Mouse (Mus musculus): ENCODE results near the gene Ccdc170. TPM values are rescaled to one million over a fixed set of nuclear protein-coding genes. Genes with fewer than 3 reads are reported as not detected.

Gene Ccdc170
- polyA plus RNA-seq, 1 experiment from 2014 or later = 0.27 TPM

DNA sequence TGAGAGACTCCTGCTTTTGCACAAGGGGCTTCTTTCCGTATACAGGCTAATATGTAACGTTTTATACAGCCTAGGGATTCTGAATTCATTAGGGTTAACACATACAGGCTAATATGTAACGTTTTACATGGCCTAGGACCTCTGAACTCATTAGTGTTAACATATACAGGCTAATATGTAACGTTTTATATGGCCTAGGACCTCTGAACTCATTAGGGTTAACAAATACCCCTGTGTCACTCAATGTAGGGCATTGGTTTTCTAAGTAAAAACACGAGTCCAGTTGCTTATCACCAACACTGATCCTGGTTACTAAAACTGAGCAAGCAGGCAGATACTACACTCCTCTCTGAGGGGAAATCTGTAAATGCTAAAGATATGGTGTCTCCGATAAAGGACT lies 49.6 kb downstream of the Ccdc170 start:
- Histone ChIP-seq H3K4me3 (ENCODE audit: low read depth, low read length) (no peak overlapping the region), H3K36me3 (ENCODE audit: control insufficient read depth, insufficient read depth, low read length) (no peaks in the 10 kb centered on the region), H3K9me3 (ENCODE audit: control insufficient read depth, low read length) (no peaks in the 10 kb centered on the region), H3K4me2 (ENCODE audit: low read depth, low read length) (no peak overlapping the region), H3K27ac (ENCODE audit: low read depth, low read length) (no peak overlapping the region), H3K9ac (replicated peaks; ENCODE audit: low read depth, low read length) (no peak overlapping the region), H3K27me3 (ENCODE audit: control insufficient read depth, insufficient read depth, low read length) (no peaks in the 10 kb centered on the region), H3K4me1 (ENCODE audit: control insufficient read depth, insufficient read depth, low read length) (no peaks in the 10 kb centered on the region)
- no peak for ATAC-seq (ENCODE audit: low read depth)
- 78% methylated on average over 6 of the region's 6 CpGs for WGBS

- Histone ChIP-seq H3K27me3 (ENCODE audit: control insufficient read depth, insufficient read depth, low read length) (no peaks in the 10 kb centered on the region), H3K4me1 (ENCODE audit: control insufficient read depth, insufficient read depth, low read length) (no peaks in the 10 kb centered on the region), H3K4me2 (ENCODE audit: low read depth, low read length) (no peak overlapping the region), H3K36me3 (ENCODE audit: control insufficient read depth, insufficient read depth, low read length) (no peaks in the 10 kb centered on the region), H3K27ac (ENCODE audit: low read depth, low read length) (no peak overlapping the region), H3K4me3 (ENCODE audit: low read depth, low read length) (no peak overlapping the region), H3K9ac (replicated peaks; ENCODE audit: low read depth, low read length) (no peak overlapping the region), H3K9me3 (ENCODE audit: control insufficient read depth, low read length) (no peaks in the 10 kb centered on the region)
- ATAC-seq (ENCODE audit: low read depth) = no peak
- 70% methylated on average over 6 of the region's 6 CpGs for WGBS
Measured at GRCm38 (mm10) chr10:4532731-4533130, 50.4 kb downstream of the Ccdc170 start.

DNA sequence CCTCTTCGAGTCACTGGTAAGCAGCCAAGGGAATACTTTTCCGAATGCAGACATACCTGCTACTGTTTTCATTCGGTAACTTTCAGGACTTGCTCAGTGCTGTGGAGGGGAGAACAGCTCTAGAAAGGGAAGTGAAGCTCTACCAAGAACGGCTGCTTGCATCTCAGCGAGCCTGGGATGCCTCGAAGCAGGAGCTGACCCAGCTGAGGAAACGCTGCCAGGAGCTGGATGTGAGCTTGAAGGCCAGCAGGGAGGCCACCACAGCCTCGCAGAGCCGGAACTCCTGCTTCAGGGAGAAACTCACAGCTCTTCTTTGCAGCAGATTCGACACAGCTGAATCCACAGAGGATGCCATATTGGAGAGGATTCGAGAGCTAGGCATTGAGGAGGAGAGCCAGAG lies 51.6 kb downstream of the Ccdc170 start:
- Histone ChIP-seq H3K9ac (replicated peaks; ENCODE audit: low read depth, low read length) (no peak overlapping the region), H3K27me3 (ENCODE audit: control insufficient read depth, insufficient read depth, low read length) (no peaks in the 10 kb centered on the region), H3K36me3 (ENCODE audit: control insufficient read depth, insufficient read depth, low read length) (no peaks in the 10 kb centered on the region), H3K27ac (ENCODE audit: low read depth, low read length) (no peak overlapping the region), H3K4me1 (ENCODE audit: control insufficient read depth, insufficient read depth, low read length) (no peaks in the 10 kb centered on the region), H3K9me3 (ENCODE audit: control insufficient read depth, low read length) (no peaks in the 10 kb centered on the region), H3K4me3 (ENCODE audit: low read depth, low read length) (no peak overlapping the region), H3K4me2 (ENCODE audit: low read depth, low read length) (no peak overlapping the region)
- no peak for ATAC-seq (ENCODE audit: low read depth)
- WGBS = 85% methylated on average over 11 of the region's 11 CpGs

GRCm38 (mm10) chr10:4545550-4545949 lies 63.2 kb downstream of the Ccdc170 start:
- no peaks in the 10 kb centered on the region for H3K27me3 ChIP-seq (ENCODE audit: control insufficient read depth, insufficient read depth, low read length)
- H3K9ac ChIP-seq (replicated peaks; ENCODE audit: low read depth, low read length) = no peak overlapping the region
- 96% methylated on average over 2 of the region's 2 CpGs for WGBS
- no peak overlapping the region for H3K4me3 ChIP-seq (ENCODE audit: low read depth, low read length)
- no peak for ATAC-seq (ENCODE audit: low read depth)
- no peak overlapping the region for H3K27ac ChIP-seq (ENCODE audit: low read depth, low read length)
- H3K4me2 ChIP-seq (ENCODE audit: low read depth, low read length) = no peak overlapping the region
- H3K36me3 ChIP-seq (ENCODE audit: control insufficient read depth, insufficient read depth, low read length) = no peaks in the 10 kb centered on the region
- no peaks in the 10 kb centered on the region for H3K9me3 ChIP-seq (ENCODE audit: control insufficient read depth, low read length)
- H3K4me1 ChIP-seq (ENCODE audit: control insufficient read depth, insufficient read depth, low read length) = no peaks in the 10 kb centered on the region

DNA sequence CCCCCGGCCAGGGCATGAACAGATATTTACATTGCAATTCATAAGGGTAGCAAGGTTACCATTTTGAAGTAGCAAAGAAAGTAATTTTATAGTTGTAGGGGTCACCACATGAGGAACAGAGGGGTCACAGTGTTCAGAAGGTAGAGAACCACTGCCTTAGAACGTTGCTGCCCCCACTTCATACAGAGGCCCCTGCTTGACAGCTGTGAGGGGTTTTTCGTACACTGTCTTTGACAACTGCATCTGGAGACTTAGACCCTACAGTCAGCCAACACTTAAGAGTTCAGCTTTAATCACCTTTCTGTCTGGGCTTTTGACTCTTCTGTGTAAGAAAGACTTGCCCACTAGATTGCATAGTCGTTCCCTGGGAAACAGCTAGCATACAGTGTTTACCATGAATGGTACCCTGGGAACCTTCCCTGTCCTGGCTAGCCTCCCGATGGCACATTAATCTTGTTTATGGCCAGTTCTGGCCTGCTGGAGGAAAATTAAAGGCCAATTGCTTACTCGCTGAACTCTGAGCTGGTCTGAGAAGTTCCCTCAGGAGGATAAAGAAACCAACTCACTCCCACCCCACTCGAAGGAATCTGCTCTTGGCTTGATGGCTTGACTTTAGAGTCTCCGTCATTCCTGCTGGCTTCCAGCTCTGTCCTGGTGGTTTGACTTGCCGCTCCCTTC lies 71.3 kb downstream of the Ccdc170 start:
- Histone ChIP-seq H3K4me2 (ENCODE audit: low read depth, low read length) (no peak overlapping the region), H3K4me3 (ENCODE audit: low read depth, low read length) (no peak overlapping the region), H3K27me3 (ENCODE audit: control insufficient read depth, insufficient read depth, low read length) (no peaks in the 10 kb centered on the region), H3K9me3 (ENCODE audit: control insufficient read depth, low read length) (no peaks in the 10 kb centered on the region), H3K36me3 (ENCODE audit: control insufficient read depth, insufficient read depth, low read length) (no peaks in the 10 kb centered on the region), H3K4me1 (ENCODE audit: control insufficient read depth, insufficient read depth, low read length) (0 out of 2 replicates have a peak, but pooled peaks cover 4% of the 10 kb centered on the region), H3K9ac (replicated peaks; ENCODE audit: low read depth, low read length) (no peak overlapping the region), H3K27ac (ENCODE audit: low read depth, low read length) (no peak overlapping the region)
- ATAC-seq (ENCODE audit: low read depth) = peak; percentile 94
- 24% methylated on average over 9 of the region's 9 CpGs for WGBS

DNA sequence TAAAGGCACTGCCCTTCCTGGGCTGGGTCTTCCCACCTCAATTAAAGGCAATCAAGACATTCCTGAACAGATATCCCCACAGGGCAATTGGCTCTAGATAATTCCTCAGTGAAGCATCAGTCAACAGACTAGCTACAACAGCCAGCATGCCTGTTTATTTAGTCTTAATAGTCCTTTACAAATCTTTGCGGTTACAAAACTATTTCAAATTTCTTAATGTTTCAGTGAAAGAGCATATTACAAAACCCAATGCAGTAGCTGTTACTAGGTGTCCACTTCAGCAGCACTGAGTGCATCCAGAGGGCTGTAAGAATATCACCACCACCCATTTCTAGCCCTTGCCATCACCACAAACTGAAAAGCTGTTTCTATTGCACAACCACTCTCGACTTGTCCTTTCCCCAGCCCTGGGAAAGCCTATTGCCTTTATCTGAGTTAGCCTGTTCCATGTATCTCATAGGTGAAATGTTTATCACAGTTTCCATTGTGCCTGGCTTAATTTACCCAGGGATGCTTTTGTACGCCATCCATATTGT lies 74.6 kb downstream of the Ccdc170 start:
- Histone ChIP-seq H3K4me2 (ENCODE audit: low read depth, low read length) (no peak overlapping the region), H3K9ac (replicated peaks; ENCODE audit: low read depth, low read length) (no peak overlapping the region), H3K4me1 (ENCODE audit: control insufficient read depth, insufficient read depth, low read length) (0 out of 2 replicates have a peak, but pooled peaks cover 4% of the 10 kb centered on the region), H3K27me3 (ENCODE audit: control insufficient read depth, insufficient read depth, low read length) (no peaks in the 10 kb centered on the region), H3K36me3 (ENCODE audit: control insufficient read depth, insufficient read depth, low read length) (no peaks in the 10 kb centered on the region), H3K4me3 (ENCODE audit: low read depth, low read length) (no peak overlapping the region), H3K27ac (ENCODE audit: low read depth, low read length) (no peak overlapping the region), H3K9me3 (ENCODE audit: control insufficient read depth, low read length) (no peaks in the 10 kb centered on the region)
- 82% methylated on average over 3 of the region's 3 CpGs for WGBS
- no peak for ATAC-seq (ENCODE audit: low read depth)

DNA sequence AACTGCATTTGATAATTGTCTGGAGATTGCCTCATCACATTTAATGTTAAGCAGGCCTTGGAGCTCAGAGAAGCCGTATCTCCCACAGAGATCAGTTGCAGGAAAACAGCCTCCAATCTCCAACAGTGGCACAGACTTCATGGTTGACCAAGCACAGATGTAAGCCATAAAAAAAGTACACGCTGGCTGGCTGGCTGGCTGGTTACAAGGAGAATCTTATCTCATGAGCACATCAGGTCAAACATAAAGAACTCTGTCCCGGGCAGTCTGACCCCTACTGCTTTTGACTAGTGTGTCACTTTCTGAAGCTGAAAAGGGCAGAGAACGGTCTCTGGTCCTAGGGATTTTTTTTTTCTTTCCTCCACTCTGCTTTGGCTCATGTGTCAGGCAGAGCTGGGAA lies 76.8 kb downstream of the Ccdc170 start:
- H3K9me3 ChIP-seq (ENCODE audit: control insufficient read depth, low read length) = no peaks in the 10 kb centered on the region
- WGBS = 34% methylated on average over 4 of the region's 4 CpGs
- H3K27ac ChIP-seq (ENCODE audit: low read depth, low read length) = no peak overlapping the region
- no peak overlapping the region for H3K4me2 ChIP-seq (ENCODE audit: low read depth, low read length)
- no peaks in the 10 kb centered on the region for H3K27me3 ChIP-seq (ENCODE audit: control insufficient read depth, insufficient read depth, low read length)
- no peak overlapping the region for H3K4me3 ChIP-seq (ENCODE audit: low read depth, low read length)
- no peaks in the 10 kb centered on the region for H3K4me1 ChIP-seq (ENCODE audit: control insufficient read depth, insufficient read depth, low read length)
- no peaks in the 10 kb centered on the region for H3K36me3 ChIP-seq (ENCODE audit: control insufficient read depth, insufficient read depth, low read length)
- no peak for ATAC-seq (ENCODE audit: low read depth)
- no peak overlapping the region for H3K9ac ChIP-seq (replicated peaks; ENCODE audit: low read depth, low read length)

DNA sequence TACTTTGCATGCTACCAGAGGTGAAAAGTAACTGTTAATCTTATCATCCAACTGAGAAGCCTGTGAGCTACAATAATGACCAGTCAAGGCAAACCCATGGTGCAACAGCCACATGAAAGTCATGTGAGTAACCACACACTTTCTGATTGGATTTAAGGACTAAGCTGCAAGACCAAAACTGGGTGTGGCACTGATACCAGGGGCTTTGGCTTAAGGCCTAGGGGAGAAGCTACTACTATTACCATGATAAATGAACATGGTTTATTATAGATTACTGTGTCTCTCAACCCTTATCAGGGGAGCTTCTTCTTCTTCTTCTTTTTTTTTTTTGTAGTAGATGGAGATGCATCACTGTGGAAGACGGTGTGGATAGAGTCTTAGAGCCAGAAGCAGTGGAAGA lies 82.8 kb downstream of the Ccdc170 start:
- Histone ChIP-seq H3K9me3 (ENCODE audit: control insufficient read depth, low read length) (no peaks in the 10 kb centered on the region), H3K4me1 (ENCODE audit: control insufficient read depth, insufficient read depth, low read length) (no peaks in the 10 kb centered on the region), H3K9ac (replicated peaks; ENCODE audit: low read depth, low read length) (no peak overlapping the region), H3K4me3 (ENCODE audit: low read depth, low read length) (no peak overlapping the region), H3K4me2 (ENCODE audit: low read depth, low read length) (no peak overlapping the region), H3K36me3 (ENCODE audit: control insufficient read depth, insufficient read depth, low read length) (no peaks in the 10 kb centered on the region), H3K27ac (ENCODE audit: low read depth, low read length) (no peak overlapping the region), H3K27me3 (ENCODE audit: control insufficient read depth, insufficient read depth, low read length) (no peaks in the 10 kb centered on the region)
- 92% methylated on average over 1 of the region's 1 CpGs for WGBS
- no peak for ATAC-seq (ENCODE audit: low read depth)

- Histone ChIP-seq H3K4me3 (ENCODE audit: low read depth, low read length) (no peak overlapping the region), H3K4me2 (ENCODE audit: low read depth, low read length) (no peak overlapping the region), H3K9me3 (ENCODE audit: control insufficient read depth, low read length) (no peaks in the 10 kb centered on the region), H3K9ac (replicated peaks; ENCODE audit: low read depth, low read length) (no peak overlapping the region), H3K4me1 (ENCODE audit: control insufficient read depth, insufficient read depth, low read length) (no peaks in the 10 kb centered on the region), H3K27ac (ENCODE audit: low read depth, low read length) (no peak overlapping the region), H3K36me3 (ENCODE audit: control insufficient read depth, insufficient read depth, low read length) (no peaks in the 10 kb centered on the region), H3K27me3 (ENCODE audit: control insufficient read depth, insufficient read depth, low read length) (no peaks in the 10 kb centered on the region)
- WGBS = 90% methylated on average over 4 of the region's 4 CpGs
- ATAC-seq (ENCODE audit: low read depth) = no peak
Measured at GRCm38 (mm10) chr10:4570778-4571177, 88.5 kb downstream of the Ccdc170 start.
